9 mouse cellular contexts compared by ENCODE assay signal in genomic region chr16:38673511-38673910, GRCm38 (mm10). TPM values are rescaled to one million over a fixed set of nuclear protein-coding genes. Genes with fewer than 3 reads are reported as not detected.
DNase-seq lines count a peak whose midpoint lies in the region; ATAC-seq and TF ChIP-seq lines count a peak whose summit lies in the region.
"Had no signal": no experiment of that assay in that cellular context is flagged by ENCODE, and none has a peak within 500 bp of the region (broad histone marks: within the 10 kb centered on the region; RNA-seq: fewer than 3 reads in every experiment).

No protein-coding gene starts in this region.

- peaks cover 21% of the 10 kb centered on the region for H3K4me1 ChIP-seq in hindbrain, embryonic 12.5 days
- no peaks in the 10 kb centered on the region for H3K4me1 ChIP-seq in limb, embryonic 14.5 days (ENCODE audit: control insufficient read depth, insufficient read depth, low read length)
- H3K4me1 ChIP-seq in stomach, embryonic 14.5 days (ENCODE audit: control insufficient read depth, insufficient read depth, low read length) = peaks cover 10% of the 10 kb centered on the region

- DNase-seq in gastrocnemius, adult 2 months = peak; percentile 31
- DNase-seq in gastrocnemius, postnatal 14 days = no peak
- peak; percentile 59 for DNase-seq in embryo, embryonic 11 days
- DNase-seq in limb, embryonic 14.5 days (ENCODE audit: low spot score) = no peak
- no peak for DNase-seq in urinary bladder, adult 18-20 months (ENCODE audit: low spot score in 2 of 2)
- no peak for DNase-seq in gastrocnemius, postnatal 4 days (ENCODE audit: low spot score in 2 of 2)

- intact Hi-C loops in gastrocnemius, adult 2 months (cut with DNase I) = no loop called here
- intact Hi-C loops in gastrocnemius, postnatal 14 days (cut with DNase I; ENCODE audit: low total_unique reads) = no loop called here

- no peak overlapping the region for H3K9ac ChIP-seq in hindbrain, embryonic 12.5 days
- H3K9ac ChIP-seq in limb, embryonic 14.5 days (ENCODE audit: low read depth, low read length, severe bottlenecking) = no peak overlapping the region
- no peak overlapping the region for H3K9ac ChIP-seq in stomach, embryonic 14.5 days (replicated peaks; ENCODE audit: low read depth, low read length)
- H3K9ac ChIP-seq: embryonic facial prominence, embryonic 13.5 days had no signal

- H3K4me3 ChIP-seq in gastrocnemius, adult 2 months = no peak overlapping the region
- no peak overlapping the region for H3K4me3 ChIP-seq in hindbrain, embryonic 12.5 days
- H3K4me3 ChIP-seq in limb, embryonic 14.5 days (replicated peaks; ENCODE audit: low read length) = no peak overlapping the region
- no peak overlapping the region for H3K4me3 ChIP-seq in stomach, embryonic 14.5 days (ENCODE audit: low read depth, low read length)
- H3K4me3 ChIP-seq: embryonic facial prominence, embryonic 13.5 days had no signal

- TF ChIP-seq POLR2A in limb, embryonic 14.5 days (IDR thresholded peaks at IDR 0.05; ENCODE audit: borderline replicate concordance, extremely low read depth, insufficient read depth, insufficient read length) = no peak

- H3K27me3 ChIP-seq in hindbrain, embryonic 12.5 days = no peaks in the 10 kb centered on the region
- no peaks in the 10 kb centered on the region for H3K27me3 ChIP-seq in limb, embryonic 14.5 days (ENCODE audit: control insufficient read depth, insufficient read depth, low read length)
- H3K27me3 ChIP-seq in stomach, embryonic 14.5 days (ENCODE audit: control insufficient read depth, insufficient read depth, low read length) = no peaks in the 10 kb centered on the region
- H3K27me3 ChIP-seq: embryonic facial prominence, embryonic 13.5 days had no signal

- H3K9me3 ChIP-seq in hindbrain, embryonic 12.5 days (replicated peaks) = no peaks in the 10 kb centered on the region
- H3K9me3 ChIP-seq in limb, embryonic 14.5 days (ENCODE audit: control insufficient read depth, low read length) = no peaks in the 10 kb centered on the region
- no peaks in the 10 kb centered on the region for H3K9me3 ChIP-seq in stomach, embryonic 14.5 days (ENCODE audit: control insufficient read depth, low read depth, low read length)
- H3K9me3 ChIP-seq: embryonic facial prominence, embryonic 13.5 days had no signal

- TF ChIP-seq CTCF in gastrocnemius, adult 2 months (IDR thresholded peaks at IDR 0.05) = no peak

- ATAC-seq in hindbrain, embryonic 12.5 days (ENCODE audit: low FRiP score) = peak; percentile 93
- ATAC-seq in limb, embryonic 14.5 days (ENCODE audit: low FRiP score, low read depth) = peak; percentile 54
- peak; percentile 46; the same call in 1 of the 2 replicates for ATAC-seq in stomach, embryonic 14.5 days (ENCODE audit: insufficient number of reproducible peaks, insufficient read depth, low FRiP score, low read depth)

- no peak overlapping the region for H3K4me2 ChIP-seq in hindbrain, embryonic 12.5 days (replicated peaks)
- no peak overlapping the region for H3K4me2 ChIP-seq in limb, embryonic 14.5 days (replicated peaks; ENCODE audit: low read depth, low read length, severe bottlenecking)
- H3K4me2 ChIP-seq in stomach, embryonic 14.5 days (replicated peaks; ENCODE audit: low read depth, low read length) = no peak overlapping the region
- H3K4me2 ChIP-seq: embryonic facial prominence, embryonic 13.5 days had no signal

- no peaks in the 10 kb centered on the region for H3K36me3 ChIP-seq in hindbrain, embryonic 12.5 days
- no peaks in the 10 kb centered on the region for H3K36me3 ChIP-seq in limb, embryonic 14.5 days (ENCODE audit: control insufficient read depth, insufficient read depth, low read length)
- H3K36me3 ChIP-seq in stomach, embryonic 14.5 days (ENCODE audit: control insufficient read depth, insufficient read depth, low read length) = no peaks in the 10 kb centered on the region
- H3K36me3 ChIP-seq: embryonic facial prominence, embryonic 13.5 days had no signal

- WGBS in hindbrain, embryonic 12.5 days = 41% methylated on average over 15 of the region's 15 CpGs
- 86% methylated on average over 15 of the region's 15 CpGs for WGBS in limb, embryonic 14.5 days
- WGBS in stomach, embryonic 14.5 days = 85% methylated on average over 15 of the region's 15 CpGs

- H3K27ac ChIP-seq in gastrocnemius, adult 2 months = peak overlapping the region; percentile 63
- H3K27ac ChIP-seq in hindbrain, embryonic 12.5 days = peak overlapping the region; percentile 78
- H3K27ac ChIP-seq in limb, embryonic 14.5 days (replicated peaks; ENCODE audit: low read depth, low read length) = no peak overlapping the region
- no peak overlapping the region; the same call in 1 of the 2 replicates for H3K27ac ChIP-seq in stomach, embryonic 14.5 days (ENCODE audit: low read length)
- H3K27ac ChIP-seq: embryonic facial prominence, embryonic 13.5 days had no signal

RNA-seq across cellular contexts. Expression of gene Arhgap31, which starts 39.6 kb away (rescaled TPM):
- total RNA-seq in gastrocnemius, adult 2 months (2021) = 10 to 100 TPM; 11.9 to 18.6 TPM
- 10 to 100 TPM; 20.8 to 22.6 TPM for total RNA-seq in gastrocnemius, postnatal 14 days (2021)
- 13.9 and 15.4 TPM in 2 replicates for polyA plus RNA-seq in hindbrain, embryonic 12.5 days (2016; fragmentation: Nextera tagmentation; extraction: Ambion mirVana)
- 15.0 and 15.3 TPM in 2 replicates for polyA plus RNA-seq in limb, embryonic 14.5 days (2012; rRNA removed)
- polyA plus RNA-seq in limb, embryonic 14.5 days (2014; fragmentation: Nextera tagmentation; extraction: Ambion mirVana) = 18.1 and 20.3 TPM in 2 replicates
- 13.6 and 14.8 TPM in 2 replicates for polyA plus RNA-seq in stomach, embryonic 14.5 days (2014; fragmentation: Nextera tagmentation; extraction: Ambion mirVana)
- 10 to 100 TPM; 30.1 to 31.2 TPM for total RNA-seq in gastrocnemius, postnatal 4 days (2021)

Comparison
In these comparisons a context has a peak if more than half of its experiments do, and no peak if none do; other contexts are left out.
1. DNase-seq: peak in gastrocnemius, adult 2 months (single experiment) and embryo, embryonic 11 days (single experiment); none in gastrocnemius, postnatal 14 days (single experiment), limb, embryonic 14.5 days (single experiment), urinary bladder, adult 18-20 months (0 of 2) and gastrocnemius, postnatal 4 days (0 of 2).
2. H3K27ac ChIP-seq: peak in gastrocnemius, adult 2 months (single experiment) and hindbrain, embryonic 12.5 days (single experiment); none in limb, embryonic 14.5 days (single experiment) and stomach, embryonic 14.5 days (single experiment).
3. Peak in every context shown above with its lines, with median percentiles within 50 percentile points of each other: ATAC-seq.